Mouse (Mus musculus) lung, postnatal 0 days (tissue): ENCODE measurements around the gene Gm11627.

Experiments
- CTCF ChIP-seq: IDR thresholded peaks from 2 replicates; pipeline ENCODE4 v1.5.1; 2016; ENCODE audit warnings: antibody characterized with exemption, mild to moderate bottlenecking
- EP300 ChIP-seq: IDR thresholded peaks from 2 replicates; pipeline ENCODE4 v1.6.1; 2016; ENCODE audit warnings: antibody characterized with exemption, mild to moderate bottlenecking, control low read depth

- TF ChIP-seq CTCF (peak; percentile 36), EP300 (no peak)
Measured at GRCm38 (mm10) chr11:102586445-102587130, 7.3 kb upstream of the Gm11627 start.
